Mouse (Mus musculus) liver, embryonic 12.5 days (tissue): ENCODE measurements around the gene Aldh3b1. TPM values are rescaled to one million over a fixed set of nuclear protein-coding genes. Genes with fewer than 3 reads are reported as not detected.
"Not testable (repeated sequence)": the region's sequence is repeated elsewhere in the genome, so short reads cannot be mapped to it uniquely, and the experiment has no call there.

Experiments
- ATAC-seq: fragments of 200-750 bp; cut with Nextera tagmentation; 2 replicates; pipeline ENCODE4 v1.8.0; 2017; ENCODE audit warnings: moderate number of reproducible peaks, mild to moderate bottlenecking, moderate library complexity
- H3K27ac ChIP-seq: fragments of 300-500 bp; sonication (generic); 2 replicates; pipeline ENCODE4 v1.5.1; 2016; ENCODE audit warnings: mild to moderate bottlenecking
- H3K27me3 ChIP-seq: fragments of 300-500 bp; sonication (generic); replicated peaks from 2 replicates; pipeline ENCODE4 v1.6.1; 2016; ENCODE audit warnings: mild to moderate bottlenecking, moderate library complexity
- H3K36me3 ChIP-seq: fragments of 300-500 bp; sonication (generic); 2 replicates; pipeline ENCODE4 v1.6.1; 2016; ENCODE audit warnings: mild to moderate bottlenecking, moderate library complexity
- H3K4me1 ChIP-seq: fragments of 300-500 bp; sonication (generic); 2 replicates; pipeline ENCODE4 v1.6.1; 2016
- H3K4me2 ChIP-seq: fragments of 300-500 bp; sonication (generic); 2 replicates; pipeline ENCODE4 v1.6.1; 2016; ENCODE audit warnings: mild to moderate bottlenecking, moderate library complexity
- H3K4me3 ChIP-seq: fragments of 300-500 bp; sonication (generic); 2 replicates; pipeline ENCODE4 v1.5.1; 2016; ENCODE audit warnings: mild to moderate bottlenecking, moderate library complexity
- H3K9ac ChIP-seq: fragments of 300-500 bp; sonication (generic); 2 replicates; pipeline ENCODE4 v1.6.1; 2016; ENCODE audit warnings: mild to moderate bottlenecking, moderate library complexity
- H3K9me3 ChIP-seq: fragments of 300-500 bp; sonication (generic); replicated peaks from 2 replicates; pipeline ENCODE4 v1.6.1; 2016; ENCODE audit warnings: mild to moderate bottlenecking, moderate library complexity
- WGBS: fragments of 180-500 bp; shearing (Covaris S2); methylation state at CpG from one replicate; pipeline ENCODE4 v1.1.7; 2016; ENCODE audit not compliant: insufficient replicate concordance; 5-methylcytosine and 5-hydroxymethylcytosine counted together
- polyA plus RNA-seq: library from polyadenylated mRNA; unstranded; fragments of >200 nt; fragmentation: Nextera tagmentation; extraction: Ambion mirVana; gene quantifications from 2 replicates; pipeline ENCODE4 v1.2.1, GENCODE M21; 2016

The Aldh3b1 gene
- polyA plus RNA-seq, 1 experiment from 2014 or later, result 1.8 TPM

DNA sequence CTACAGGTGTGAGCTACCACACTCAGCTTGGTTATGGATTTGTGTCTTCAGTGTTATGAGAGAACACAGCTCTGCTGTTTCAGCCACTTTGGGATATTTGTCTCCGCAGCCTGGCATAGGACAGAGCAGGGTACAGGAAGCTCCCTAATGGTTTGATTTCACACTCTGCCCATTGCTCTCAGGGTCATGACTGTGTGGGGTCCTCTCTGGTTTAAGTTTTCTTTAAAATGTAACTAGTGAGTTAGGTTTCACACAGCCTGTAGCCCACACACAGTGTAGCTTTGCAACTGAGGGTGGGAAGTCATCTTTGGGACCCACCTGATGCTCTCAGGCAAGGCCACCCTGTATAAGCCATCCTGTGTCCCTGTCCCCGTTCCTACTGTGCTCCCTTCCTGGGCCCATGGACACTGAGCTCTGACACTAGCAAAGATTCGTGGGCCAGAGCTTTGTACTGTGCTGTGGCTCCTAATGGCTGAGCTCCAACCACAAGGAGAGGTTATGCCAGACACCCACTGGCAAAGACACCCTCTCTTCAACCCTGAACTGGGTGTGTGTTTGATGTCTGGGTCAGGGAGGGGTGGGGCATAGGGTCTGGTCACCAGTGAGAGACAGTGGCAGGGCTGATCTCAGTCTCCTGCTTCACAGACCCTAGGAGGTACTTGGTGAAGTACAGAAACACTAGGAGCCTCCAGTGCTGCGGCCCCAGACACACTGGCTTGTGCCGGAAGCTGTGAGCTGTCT lies 27.9 kb upstream of the Aldh3b1 start:
- H3K27ac ChIP-seq, H3K4me3 ChIP-seq, H3K4me2 ChIP-seq, ATAC-seq, H3K4me1 ChIP-seq, H3K27me3 ChIP-seq, H3K9ac ChIP-seq, H3K9me3 ChIP-seq, H3K36me3 ChIP-seq: not testable (repeated sequence)
- 64% methylated on average over 5 of the region's 5 CpGs for WGBS

GRCm38 (mm10) chr19:3955804-3956203 lies 26.2 kb upstream of the Aldh3b1 start:
- Histone ChIP-seq H3K4me3 (no peak overlapping the region), H3K4me2 (no peak overlapping the region), H3K36me3 (no peaks in the 10 kb centered on the region), H3K27ac (no peak overlapping the region), H3K4me1 (no peaks in the 10 kb centered on the region), H3K27me3 (peaks cover 7% of the 10 kb centered on the region; the same call in 1 of the 2 replicates), H3K9ac (no peak overlapping the region), H3K9me3 (no peaks in the 10 kb centered on the region)
- ATAC-seq, result no peak
- WGBS, result 25% methylated on average over 4 of the region's 4 CpGs

GRCm38 (mm10) chr19:3955033-3955432 lies 25.4 kb upstream of the Aldh3b1 start:
- peaks cover 7% of the 10 kb centered on the region; the same call in 1 of the 2 replicates for H3K27me3 ChIP-seq
- H3K36me3 ChIP-seq, result no peaks in the 10 kb centered on the region
- H3K4me1 ChIP-seq, result no peaks in the 10 kb centered on the region
- 59% methylated on average over 3 of the region's 3 CpGs for WGBS
- no peak overlapping the region for H3K27ac ChIP-seq
- H3K9ac ChIP-seq, result no peak overlapping the region
- H3K9me3 ChIP-seq, result no peaks in the 10 kb centered on the region
- no peak overlapping the region for H3K4me2 ChIP-seq
- H3K4me3 ChIP-seq, result no peak overlapping the region
- no peak for ATAC-seq

- Histone ChIP-seq H3K4me3 (no peak overlapping the region), H3K9me3 (no peaks in the 10 kb centered on the region), H3K4me2 (no peak overlapping the region), H3K27ac (no peak overlapping the region), H3K9ac (no peak overlapping the region), H3K4me1 (no peaks in the 10 kb centered on the region), H3K27me3 (peaks cover 7% of the 10 kb centered on the region; the same call in 1 of the 2 replicates), H3K36me3 (no peaks in the 10 kb centered on the region)
- ATAC-seq, result no peak
- WGBS, result 29% methylated on average over 1 of the region's 1 CpGs
Observed at GRCm38 (mm10) chr19:3952099-3952498, 22.5 kb upstream of the Aldh3b1 start.

DNA sequence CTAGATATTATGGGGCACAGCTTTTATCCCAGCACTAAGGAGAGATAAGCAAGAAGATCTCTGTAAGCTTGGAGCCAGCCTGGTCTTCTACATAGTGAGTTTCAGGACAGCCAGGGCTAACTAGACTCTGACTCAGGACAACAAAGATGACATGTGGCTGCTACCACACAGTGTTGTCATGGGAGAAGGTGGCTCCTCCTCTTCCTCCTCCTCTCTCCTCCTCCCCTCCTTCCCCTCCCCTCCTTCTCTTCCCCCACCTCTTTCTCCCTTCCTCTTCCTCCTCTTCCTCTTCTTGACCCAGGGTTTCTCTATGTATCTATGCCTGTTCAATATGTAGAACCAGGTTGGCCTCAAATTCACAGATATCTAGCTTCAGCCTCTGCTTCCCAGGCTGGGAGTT lies 21.9 kb upstream of the Aldh3b1 start:
- no peak overlapping the region for H3K4me2 ChIP-seq
- H3K27ac ChIP-seq, result no peak overlapping the region
- H3K9ac ChIP-seq, result no peak overlapping the region
- no peak overlapping the region for H3K4me3 ChIP-seq
- no peak for ATAC-seq
- no peaks in the 10 kb centered on the region for H3K36me3 ChIP-seq
- peaks cover under 1% of the 10 kb centered on the region; the same call in 1 of the 2 replicates for H3K4me1 ChIP-seq
- no peaks in the 10 kb centered on the region for H3K9me3 ChIP-seq
- peaks cover 7% of the 10 kb centered on the region; the same call in 1 of the 2 replicates for H3K27me3 ChIP-seq

DNA sequence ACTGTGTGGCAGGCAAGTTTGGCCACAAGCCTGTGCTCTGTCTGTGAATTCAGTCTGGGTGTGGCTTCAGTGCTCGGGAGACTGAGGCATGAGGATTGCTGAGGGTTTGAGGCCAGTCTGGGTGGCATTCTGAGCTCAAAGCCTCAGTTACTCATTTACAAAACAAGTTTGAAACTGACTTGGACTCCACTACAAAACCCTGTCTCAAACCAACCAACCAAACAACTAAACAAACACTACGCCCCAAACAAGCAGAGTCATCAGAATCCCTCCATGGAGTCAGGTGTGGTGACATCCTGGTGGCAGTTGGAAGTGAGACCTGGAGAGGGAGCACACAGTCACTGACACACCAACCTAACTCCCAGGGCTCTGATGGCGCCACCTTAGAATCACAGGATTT lies 20.7 kb upstream of the Aldh3b1 start:
- H3K27ac ChIP-seq, result no peak overlapping the region
- no peak for ATAC-seq
- WGBS, result 63% methylated on average over 3 of the region's 3 CpGs
- H3K9ac ChIP-seq, result no peak overlapping the region
- H3K4me1 ChIP-seq, result peaks cover 9% of the 10 kb centered on the region; the same call in 1 of the 2 replicates
- no peak overlapping the region for H3K4me2 ChIP-seq
- no peaks in the 10 kb centered on the region for H3K36me3 ChIP-seq
- peaks cover 3% of the 10 kb centered on the region; the same call in 1 of the 2 replicates for H3K27me3 ChIP-seq
- H3K4me3 ChIP-seq, result no peak overlapping the region
- H3K9me3 ChIP-seq, result no peaks in the 10 kb centered on the region

DNA sequence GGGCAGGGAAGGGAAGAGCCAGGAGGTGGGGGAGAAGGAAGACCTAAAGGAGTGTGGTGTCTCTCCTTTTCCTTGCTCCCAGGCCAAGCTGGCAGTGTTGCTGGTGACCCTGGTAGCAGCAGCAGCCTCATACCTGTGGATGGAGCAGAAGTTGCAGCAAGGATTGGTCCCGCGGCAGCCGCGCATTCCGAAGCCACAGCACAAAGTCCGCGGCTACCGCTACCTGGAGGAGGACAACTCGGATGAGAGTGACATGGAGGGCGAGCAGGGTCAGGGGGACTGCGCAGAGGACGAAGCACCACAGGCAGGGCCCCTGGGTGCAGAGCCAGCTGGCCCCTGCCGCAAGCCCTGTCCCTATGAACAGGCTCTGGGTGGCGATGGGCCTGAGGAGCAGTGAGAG lies 18.9 kb upstream of the Aldh3b1 start:
- no peak overlapping the region for H3K9ac ChIP-seq
- peaks cover 16% of the 10 kb centered on the region for H3K4me1 ChIP-seq
- H3K4me2 ChIP-seq, result no peak overlapping the region
- 0 out of 2 replicates have a peak, but pooled peaks cover 3% of the 10 kb centered on the region for H3K27me3 ChIP-seq
- no peak overlapping the region for H3K27ac ChIP-seq
- no peaks in the 10 kb centered on the region for H3K36me3 ChIP-seq
- ATAC-seq, result no peak
- no peaks in the 10 kb centered on the region for H3K9me3 ChIP-seq
- no peak overlapping the region for H3K4me3 ChIP-seq
- 65% methylated on average over 14 of the region's 14 CpGs for WGBS

DNA sequence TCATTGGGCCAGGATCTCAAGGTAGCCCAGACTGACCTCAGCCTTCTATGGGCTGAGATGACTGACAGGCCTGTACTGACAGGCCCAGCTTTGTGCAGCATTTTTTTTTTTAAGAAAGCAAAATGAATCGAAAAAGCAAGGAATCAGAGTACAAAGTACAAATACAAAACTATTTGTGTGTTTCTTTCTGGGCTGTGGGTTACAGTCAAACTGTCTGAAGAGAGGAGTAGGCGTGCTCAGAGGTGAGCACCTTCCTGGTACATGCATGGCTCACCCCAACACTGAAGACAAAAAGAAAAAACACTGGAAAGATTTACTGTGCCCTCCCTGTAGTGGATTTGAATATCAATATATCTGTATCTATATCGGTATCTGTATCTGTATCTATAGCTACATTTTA lies 18.2 kb upstream of the Aldh3b1 start:
- Histone ChIP-seq H3K9me3 (no peaks in the 10 kb centered on the region), H3K27ac (no peak overlapping the region), H3K9ac (no peak overlapping the region), H3K36me3 (no peaks in the 10 kb centered on the region), H3K4me1 (peaks cover 24% of the 10 kb centered on the region), H3K27me3 (0 out of 2 replicates have a peak, but pooled peaks cover 3% of the 10 kb centered on the region), H3K4me3 (no peak overlapping the region), H3K4me2 (no peak overlapping the region)
- WGBS, result 58% methylated on average over 3 of the region's 3 CpGs
- no peak for ATAC-seq

DNA sequence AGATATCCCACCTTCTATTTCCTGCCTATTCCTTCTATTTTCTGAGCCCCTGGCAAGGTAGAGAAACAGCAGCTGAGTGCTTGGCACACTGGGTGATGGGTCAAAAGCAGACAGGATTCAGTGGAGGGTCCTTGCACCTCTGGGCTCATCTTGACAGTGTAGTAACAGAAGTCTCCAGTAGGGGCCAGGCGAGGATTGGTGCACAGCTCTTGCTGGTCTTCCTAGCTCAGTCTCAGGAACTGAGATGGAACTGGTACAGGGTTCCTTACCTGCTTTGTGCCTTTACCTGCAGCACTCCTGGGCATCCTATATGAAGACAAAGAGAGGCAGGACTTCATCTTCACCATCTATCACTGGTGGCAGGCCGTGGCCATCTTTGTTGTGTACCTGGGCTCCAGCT lies 17.1 kb upstream of the Aldh3b1 start:
- Histone ChIP-seq H3K4me3 (no peak overlapping the region), H3K9me3 (no peaks in the 10 kb centered on the region), H3K27ac (no peak overlapping the region), H3K9ac (no peak overlapping the region), H3K36me3 (no peaks in the 10 kb centered on the region), H3K4me1 (peaks cover 31% of the 10 kb centered on the region), H3K27me3 (0 out of 2 replicates have a peak, but pooled peaks cover 3% of the 10 kb centered on the region), H3K4me2 (no peak overlapping the region)
- ATAC-seq, result no peak
- 24% methylated on average over 2 of the region's 2 CpGs for WGBS

- Histone ChIP-seq H3K4me2 (no peak overlapping the region), H3K36me3 (no peaks in the 10 kb centered on the region), H3K9ac (no peak overlapping the region), H3K27me3 (0 out of 2 replicates have a peak, but pooled peaks cover 3% of the 10 kb centered on the region), H3K4me1 (peaks cover 31% of the 10 kb centered on the region), H3K9me3 (no peaks in the 10 kb centered on the region), H3K4me3 (no peak overlapping the region), H3K27ac (no peak overlapping the region)
- no peak for ATAC-seq
- WGBS, result 22% methylated on average over 10 of the region's 10 CpGs
Observed at GRCm38 (mm10) chr19:3945872-3946564, 16.4 kb upstream of the Aldh3b1 start.

- 10% methylated on average over 27 of the region's 27 CpGs for WGBS
- peak; percentile 86 for ATAC-seq
- peak overlapping the region; percentile 49 for H3K4me3 ChIP-seq
- H3K36me3 ChIP-seq, result no peaks in the 10 kb centered on the region
- peaks cover 31% of the 10 kb centered on the region for H3K4me1 ChIP-seq
- H3K27ac ChIP-seq, result no peak overlapping the region
- H3K4me2 ChIP-seq, result peak overlapping the region; percentile 73
- no peaks in the 10 kb centered on the region for H3K9me3 ChIP-seq
- H3K27me3 ChIP-seq, result no peaks in the 10 kb centered on the region
- H3K9ac ChIP-seq, result peak overlapping the region; percentile 37; the same call in 1 of the 2 replicates
Observed at GRCm38 (mm10) chr19:3942986-3943735, 13.6 kb upstream of the Aldh3b1 start.

GRCm38 (mm10) chr19:3942315-3942714 lies 12.7 kb upstream of the Aldh3b1 start:
- 56% methylated on average over 7 of the region's 7 CpGs for WGBS
- no peaks in the 10 kb centered on the region for H3K9me3 ChIP-seq
- no peak overlapping the region for H3K9ac ChIP-seq
- H3K27ac ChIP-seq, result no peak overlapping the region
- no peaks in the 10 kb centered on the region for H3K27me3 ChIP-seq
- H3K4me2 ChIP-seq, result peak overlapping the region; percentile 73
- H3K36me3 ChIP-seq, result no peaks in the 10 kb centered on the region
- no peak overlapping the region for H3K4me3 ChIP-seq
- no peak for ATAC-seq
- H3K4me1 ChIP-seq, result peaks cover 31% of the 10 kb centered on the region
